In genomic region chr10:24789747-24790545, GRCm38 (mm10) we compare ENCODE assay signal across 9 mouse cellular contexts. TPM values are rescaled to one million over a fixed set of nuclear protein-coding genes. Genes with fewer than 3 reads are reported as not detected.
A peak's percentile ranks its signal among the peaks of the same experiment; 100 is the strongest.
DNase-seq lines count a peak whose midpoint lies in the region; ATAC-seq and TF ChIP-seq lines count a peak whose summit lies in the region.
"Had no signal": no experiment of that assay in that cellular context is flagged by ENCODE, and none has a peak within 500 bp of the region (broad histone marks: within the 10 kb centered on the region; RNA-seq: fewer than 3 reads in every experiment).

No protein-coding gene starts in this region.

- ATAC-seq in midbrain, embryonic 11.5 days (ENCODE audit: low FRiP score) = no peak
- ATAC-seq in midbrain, embryonic 14.5 days (ENCODE audit: low FRiP score, low TSS enrichment) = no peak
- peak; percentile 53 for ATAC-seq in intestine, embryonic 15.5 days
- peak; percentile 46 for ATAC-seq in liver, embryonic 12.5 days

- WGBS in midbrain, embryonic 11.5 days = 74% methylated on average over 11 of the region's 11 CpGs
- 71% methylated on average over 11 of the region's 11 CpGs for WGBS in midbrain, embryonic 14.5 days
- 76% methylated on average over 11 of the region's 11 CpGs for WGBS in intestine, embryonic 15.5 days
- WGBS in liver, embryonic 12.5 days (ENCODE audit: insufficient replicate concordance) = 48% methylated on average over 11 of the region's 11 CpGs

- H3K4me1 ChIP-seq in midbrain, embryonic 11.5 days (ENCODE audit: control insufficient read depth, insufficient read depth, low read length) = no peaks in the 10 kb centered on the region
- no peaks in the 10 kb centered on the region for H3K4me1 ChIP-seq in midbrain, embryonic 14.5 days (ENCODE audit: control insufficient read depth, insufficient read depth, low read length)
- H3K4me1 ChIP-seq in cortical plate, adult 2 months (ENCODE audit: control insufficient read depth, insufficient read depth, low read length) = no peaks in the 10 kb centered on the region
- H3K4me1 ChIP-seq in intestine, embryonic 15.5 days (replicated peaks) = no peaks in the 10 kb centered on the region
- peaks cover 15% of the 10 kb centered on the region for H3K4me1 ChIP-seq in liver, embryonic 12.5 days

- no peaks in the 10 kb centered on the region for H3K27me3 ChIP-seq in midbrain, embryonic 11.5 days (ENCODE audit: control insufficient read depth, insufficient read depth, low read length)
- H3K27me3 ChIP-seq in midbrain, embryonic 14.5 days (ENCODE audit: control insufficient read depth, insufficient read depth, low read length) = no peaks in the 10 kb centered on the region
- no peaks in the 10 kb centered on the region for H3K27me3 ChIP-seq in intestine, embryonic 15.5 days (replicated peaks)
- H3K27me3 ChIP-seq in liver, embryonic 12.5 days (replicated peaks) = no peaks in the 10 kb centered on the region
- H3K27me3 ChIP-seq: megakaryocyte, embryonic 14.5 days had no signal

- TF ChIP-seq POLR2A in cortical plate, adult 2 months (IDR thresholded peaks at IDR 0.05; ENCODE audit: extremely low read depth, insufficient read depth, low read length) = no peak

- no peak overlapping the region for H3K9ac ChIP-seq in midbrain, embryonic 11.5 days (ENCODE audit: low read length)
- no peak overlapping the region for H3K9ac ChIP-seq in midbrain, embryonic 14.5 days (replicated peaks; ENCODE audit: low read length)
- no peak overlapping the region for H3K9ac ChIP-seq in intestine, embryonic 15.5 days
- no peak overlapping the region for H3K9ac ChIP-seq in liver, embryonic 12.5 days

- H3K27ac ChIP-seq in midbrain, embryonic 11.5 days (ENCODE audit: low read depth, low read length) = no peak overlapping the region
- H3K27ac ChIP-seq in midbrain, embryonic 14.5 days (replicated peaks; ENCODE audit: low read depth, low read length) = no peak overlapping the region
- no peak overlapping the region for H3K27ac ChIP-seq in cortical plate, adult 2 months (ENCODE audit: insufficient read depth, low read length)
- no peak overlapping the region for H3K27ac ChIP-seq in intestine, embryonic 15.5 days
- no peak overlapping the region for H3K27ac ChIP-seq in liver, embryonic 12.5 days

- H3K36me3 ChIP-seq in midbrain, embryonic 11.5 days (ENCODE audit: control insufficient read depth, insufficient read depth, low read length) = no peaks in the 10 kb centered on the region
- H3K36me3 ChIP-seq in midbrain, embryonic 14.5 days (ENCODE audit: control insufficient read depth, insufficient read depth, low read length) = no peaks in the 10 kb centered on the region
- no peaks in the 10 kb centered on the region for H3K36me3 ChIP-seq in intestine, embryonic 15.5 days
- H3K36me3 ChIP-seq in liver, embryonic 12.5 days = no peaks in the 10 kb centered on the region

- TF ChIP-seq CTCF in cortical plate, adult 2 months (IDR thresholded peaks at IDR 0.05; ENCODE audit: extremely low read depth, insufficient read depth, low read length) = peak; percentile 62

- H3K9me3 ChIP-seq in midbrain, embryonic 11.5 days (ENCODE audit: control insufficient read depth, low read length) = no peaks in the 10 kb centered on the region
- H3K9me3 ChIP-seq in midbrain, embryonic 14.5 days (ENCODE audit: control insufficient read depth, low read length) = no peaks in the 10 kb centered on the region
- H3K9me3 ChIP-seq in intestine, embryonic 15.5 days = no peaks in the 10 kb centered on the region
- H3K9me3 ChIP-seq in liver, embryonic 12.5 days (replicated peaks) = no peaks in the 10 kb centered on the region
- H3K9me3 ChIP-seq: megakaryocyte, embryonic 14.5 days had no signal

- no peak overlapping the region for H3K4me3 ChIP-seq in midbrain, embryonic 11.5 days (ENCODE audit: low read depth, low read length)
- H3K4me3 ChIP-seq in midbrain, embryonic 14.5 days (replicated peaks; ENCODE audit: low read depth, low read length) = no peak overlapping the region
- no peak overlapping the region for H3K4me3 ChIP-seq in cortical plate, adult 2 months (ENCODE audit: insufficient read depth, low read length)
- no peak overlapping the region for H3K4me3 ChIP-seq in intestine, embryonic 15.5 days (replicated peaks)
- H3K4me3 ChIP-seq in liver, embryonic 12.5 days = no peak overlapping the region
- H3K4me3 ChIP-seq: megakaryocyte, embryonic 14.5 days had no signal

- no peak overlapping the region for H3K4me2 ChIP-seq in midbrain, embryonic 11.5 days
- H3K4me2 ChIP-seq in midbrain, embryonic 14.5 days (ENCODE audit: low read length) = no peak overlapping the region
- H3K4me2 ChIP-seq in intestine, embryonic 15.5 days (replicated peaks) = no peak overlapping the region
- no peak overlapping the region for H3K4me2 ChIP-seq in liver, embryonic 12.5 days

- peak; percentile 90 for DNase-seq in midbrain, embryonic 11.5 days (ENCODE audit: low spot score, missing footprints)
- no peak for DNase-seq in midbrain, embryonic 14.5 days
- DNase-seq in R1 (ENCODE audit: low read depth, low spot score) = peak; percentile 83
- peak; percentile 40 for DNase-seq in retina, postnatal 1 day
- DNase-seq in yolk sac, embryonic 10.5 days (ENCODE audit: low spot score) = no peak

RNA-seq across cellular contexts. Expression of gene Enpp3, which starts 52.7 kb away (rescaled TPM):
- 8.1 and 8.9 TPM in 2 replicates for polyA plus RNA-seq in midbrain, embryonic 11.5 days (2014; fragmentation: Nextera tagmentation; extraction: Ambion mirVana)
- polyA plus RNA-seq in midbrain, embryonic 14.5 days (2014; fragmentation: Nextera tagmentation; extraction: Ambion mirVana) = 2.5 and 4.1 TPM in 2 replicates
- polyA plus RNA-seq in cortical plate, adult 2 months (2012; rRNA removed) = 0.30 and 0.61 TPM in 2 replicates
- 13.1 and 14.7 TPM in 2 replicates for polyA plus RNA-seq in intestine, embryonic 15.5 days (2015; fragmentation: Nextera tagmentation; extraction: Ambion mirVana)
- polyA plus RNA-seq in liver, embryonic 12.5 days (2016; fragmentation: Nextera tagmentation; extraction: Ambion mirVana) = 1.3 and 2.1 TPM in 2 replicates

Comparison
In these comparisons a context has a peak if more than half of its experiments do, and no peak if none do; other contexts are left out.
1. DNase-seq: peak in midbrain, embryonic 11.5 days (single experiment), R1 (single experiment) and retina, postnatal 1 day (single experiment); none in midbrain, embryonic 14.5 days (single experiment) and yolk sac, embryonic 10.5 days (single experiment).
2. ATAC-seq: peak in intestine, embryonic 15.5 days (single experiment) and liver, embryonic 12.5 days (single experiment); none in midbrain, embryonic 11.5 days (single experiment) and midbrain, embryonic 14.5 days (single experiment).